Mouse (Mus musculus) heart, embryonic 10.5 days (tissue): ENCODE measurements around the gene Muc5ac. TPM values are rescaled to one million over a fixed set of nuclear protein-coding genes. Genes with fewer than 3 reads are reported as not detected.
"Not testable (repeated sequence)": the region's sequence is repeated elsewhere in the genome, so short reads cannot be mapped to it uniquely, and the experiment has no call there.

Experiments used
- DNase-seq: peaks from one replicate; pipeline ENCODE4 v3.0.0-alpha.2; 2017; ENCODE audit warnings: low spot score
- H3K27ac ChIP-seq: fragments of 300-500 bp; sonication (generic); 2 replicates; pipeline ENCODE4 v1.5.1; 2016; ENCODE audit warnings: mild to moderate bottlenecking
- H3K27me3 ChIP-seq: fragments of 300-500 bp; sonication (generic); 2 replicates; pipeline ENCODE4 v1.6.1; 2016; ENCODE audit warnings: mild to moderate bottlenecking; ENCODE audit not compliant: poor library complexity, insufficient read depth, severe bottlenecking
- H3K36me3 ChIP-seq: fragments of 300-500 bp; sonication (generic); 2 replicates; pipeline ENCODE4 v1.6.1; 2016; ENCODE audit warnings: mild to moderate bottlenecking, moderate library complexity
- H3K4me1 ChIP-seq: fragments of 300-500 bp; sonication (generic); 2 replicates; pipeline ENCODE4 v1.6.1; 2016; ENCODE audit warnings: mild to moderate bottlenecking
- H3K4me3 ChIP-seq: fragments of 300-500 bp; sonication (generic); 2 replicates; pipeline ENCODE4 v1.5.1; 2016; ENCODE audit warnings: mild to moderate bottlenecking, moderate library complexity
- H3K9me3 ChIP-seq: fragments of 300-500 bp; sonication (generic); 2 replicates; pipeline ENCODE4 v1.6.1; 2016; ENCODE audit warnings: mild to moderate bottlenecking, moderate library complexity
- WGBS: fragments of 180-500 bp; shearing (Covaris S2); methylation state at CpG from one replicate; pipeline ENCODE4 v1.1.7; 2016; 5-methylcytosine and 5-hydroxymethylcytosine counted together
- polyA plus RNA-seq: library from polyadenylated mRNA; unstranded; fragments of >200 nt; fragmentation: Nextera tagmentation; extraction: Ambion mirVana; gene quantifications from 2 replicates; pipeline ENCODE4 v1.2.1, GENCODE M21; 2016

The Muc5ac gene
- polyA plus RNA-seq, 1 experiment from 2014 or later, result not detected

- H3K9me3 ChIP-seq, H3K27me3 ChIP-seq, DNase-seq, H3K4me1 ChIP-seq, H3K4me3 ChIP-seq, H3K36me3 ChIP-seq, H3K27ac ChIP-seq: not testable (repeated sequence)
- WGBS, result no CpG with 5 or more reads among the region's 4 CpGs
Observed at GRCm38 (mm10) chr7:141807823-141808222, 19.1 kb downstream of the Muc5ac start.

GRCm38 (mm10) chr7:141809933-141810332 lies 21.2 kb downstream of the Muc5ac start:
- not testable (repeated sequence) for DNase-seq, H3K27me3 ChIP-seq, H3K9me3 ChIP-seq, H3K4me3 ChIP-seq, H3K4me1 ChIP-seq, H3K27ac ChIP-seq, H3K36me3 ChIP-seq
- no CpG with 5 or more reads among the region's 4 CpGs for WGBS

GRCm38 (mm10) chr7:141813321-141813720 lies 24.5 kb downstream of the Muc5ac start:
- Histone ChIP-seq H3K36me3 (no peaks in the 10 kb centered on the region), H3K27ac (no peak overlapping the region), H3K4me1 (no peaks in the 10 kb centered on the region; the same call in 1 of the 2 replicates), H3K27me3 (peaks cover 21% of the 10 kb centered on the region; the same call in 1 of the 2 replicates), H3K4me3 (no peak overlapping the region), H3K9me3 (no peaks in the 10 kb centered on the region)
- no peak for DNase-seq
- WGBS, result 72% methylated on average over 4 of the region's 4 CpGs

GRCm38 (mm10) chr7:141815361-141815760 lies 26.6 kb downstream of the Muc5ac start:
- Histone ChIP-seq H3K27me3 (peaks cover 28% of the 10 kb centered on the region; the same call in 1 of the 2 replicates), H3K27ac (no peak overlapping the region), H3K4me1 (no peaks in the 10 kb centered on the region; the same call in 1 of the 2 replicates), H3K36me3 (no peaks in the 10 kb centered on the region), H3K9me3 (no peaks in the 10 kb centered on the region), H3K4me3 (no peak overlapping the region)
- DNase-seq, result no peak
- WGBS, result 85% methylated on average over 4 of the region's 4 CpGs

GRCm38 (mm10) chr7:141817355-141818075 lies 28.7 kb downstream of the Muc5ac start:
- no peaks in the 10 kb centered on the region; the same call in 1 of the 2 replicates for H3K4me1 ChIP-seq
- DNase-seq, result no peak
- no peaks in the 10 kb centered on the region for H3K9me3 ChIP-seq
- H3K27ac ChIP-seq, result no peak overlapping the region
- 77% methylated on average over 11 of the region's 11 CpGs for WGBS
- H3K36me3 ChIP-seq, result no peaks in the 10 kb centered on the region
- peaks cover 28% of the 10 kb centered on the region; the same call in 1 of the 2 replicates for H3K27me3 ChIP-seq
- no peak overlapping the region for H3K4me3 ChIP-seq

- 79% methylated on average over 3 of the region's 3 CpGs for WGBS
- DNase-seq, result no peak
- Histone ChIP-seq H3K9me3 (no peaks in the 10 kb centered on the region), H3K27ac (no peak overlapping the region), H3K27me3 (peaks cover 25% of the 10 kb centered on the region; the same call in 1 of the 2 replicates), H3K4me1 (no peaks in the 10 kb centered on the region; the same call in 1 of the 2 replicates), H3K36me3 (no peaks in the 10 kb centered on the region), H3K4me3 (no peak overlapping the region)
Observed at GRCm38 (mm10) chr7:141818267-141818666, 29.5 kb downstream of the Muc5ac start.

- DNase-seq, result no peak
- Histone ChIP-seq H3K27me3 (peaks cover 17% of the 10 kb centered on the region; the same call in 1 of the 2 replicates), H3K9me3 (no peaks in the 10 kb centered on the region), H3K27ac (no peak overlapping the region), H3K4me1 (no peaks in the 10 kb centered on the region; the same call in 1 of the 2 replicates), H3K4me3 (no peak overlapping the region), H3K36me3 (no peaks in the 10 kb centered on the region)
- 56% methylated on average over 4 of the region's 4 CpGs for WGBS
Observed at GRCm38 (mm10) chr7:141822582-141823261, 34.0 kb downstream of the Muc5ac start.

- H3K9me3 ChIP-seq, result no peaks in the 10 kb centered on the region
- WGBS, result 81% methylated on average over 6 of the region's 6 CpGs
- H3K4me3 ChIP-seq, result no peak overlapping the region
- no peaks in the 10 kb centered on the region for H3K4me1 ChIP-seq
- H3K27me3 ChIP-seq, result peaks cover 17% of the 10 kb centered on the region; the same call in 1 of the 2 replicates
- no peak overlapping the region for H3K27ac ChIP-seq
- DNase-seq, result no peak
- no peaks in the 10 kb centered on the region for H3K36me3 ChIP-seq
Observed at GRCm38 (mm10) chr7:141823699-141824098, 34.9 kb downstream of the Muc5ac start.

GRCm38 (mm10) chr7:141824398-141824797 lies 35.6 kb downstream of the Muc5ac start:
- peaks cover 17% of the 10 kb centered on the region; the same call in 1 of the 2 replicates for H3K27me3 ChIP-seq
- H3K27ac ChIP-seq, result no peak overlapping the region
- H3K36me3 ChIP-seq, result no peaks in the 10 kb centered on the region
- no peaks in the 10 kb centered on the region for H3K9me3 ChIP-seq
- H3K4me1 ChIP-seq, result no peaks in the 10 kb centered on the region
- H3K4me3 ChIP-seq, result no peak overlapping the region
- DNase-seq, result no peak
- WGBS, result 81% methylated on average over 9 of the region's 9 CpGs

- 77% methylated on average over 7 of the region's 7 CpGs for WGBS
- H3K27me3 ChIP-seq, result peaks cover 7% of the 10 kb centered on the region; the same call in 1 of the 2 replicates
- H3K4me3 ChIP-seq, result no peak overlapping the region
- peaks cover 38% of the 10 kb centered on the region for H3K4me1 ChIP-seq
- H3K27ac ChIP-seq, result no peak overlapping the region
- no peaks in the 10 kb centered on the region for H3K9me3 ChIP-seq
- no peaks in the 10 kb centered on the region for H3K36me3 ChIP-seq
- no peak for DNase-seq
Observed at GRCm38 (mm10) chr7:141835941-141836340, 47.2 kb downstream of the Muc5ac start.

GRCm38 (mm10) chr7:141836423-141836822 lies 47.7 kb downstream of the Muc5ac start:
- H3K9me3 ChIP-seq, result no peaks in the 10 kb centered on the region
- H3K4me3 ChIP-seq, result no peak overlapping the region
- H3K36me3 ChIP-seq, result no peaks in the 10 kb centered on the region
- no peak for DNase-seq
- H3K27me3 ChIP-seq, result peaks cover 7% of the 10 kb centered on the region; the same call in 1 of the 2 replicates
- H3K27ac ChIP-seq, result no peak overlapping the region
- H3K4me1 ChIP-seq, result peaks cover 38% of the 10 kb centered on the region
- 58% methylated on average over 8 of the region's 8 CpGs for WGBS

- H3K27me3 ChIP-seq, result peaks cover 10% of the 10 kb centered on the region; the same call in 1 of the 2 replicates
- H3K27ac ChIP-seq, result no peak within 1 kb of the TSS
- peaks cover 38% of the 10 kb centered on the region for H3K4me1 ChIP-seq
- no peaks in the 10 kb centered on the region for H3K9me3 ChIP-seq
- 66% methylated on average over 5 of the region's 5 CpGs for WGBS
- H3K36me3 ChIP-seq, result no peaks in the 10 kb centered on the region
- H3K4me3 ChIP-seq, result no peak within 1 kb of the TSS
- no peak for DNase-seq
Observed at GRCm38 (mm10) chr7:141838779-141839178, 50.0 kb downstream of the Muc5ac start, which contains the start of gene Muc5b. Gene Muc5b, plus strand, starts transcription at chr7:141839070.

- no peak overlapping the region for H3K27ac ChIP-seq
- H3K4me3 ChIP-seq, result no peak overlapping the region
- H3K9me3 ChIP-seq, result no peaks in the 10 kb centered on the region
- no peak for DNase-seq
- no peaks in the 10 kb centered on the region for H3K36me3 ChIP-seq
- H3K4me1 ChIP-seq, result peaks cover 38% of the 10 kb centered on the region
- H3K27me3 ChIP-seq, result peaks cover 9% of the 10 kb centered on the region; the same call in 1 of the 2 replicates
- WGBS, result 87% methylated on average over 10 of the region's 10 CpGs
Observed at GRCm38 (mm10) chr7:141840354-141840753, 51.6 kb downstream of the Muc5ac start.
